Comparison of ENCODE assay signal across 17 mouse cellular contexts in genomic region chr6:146673696-146674095, GRCm38 (mm10).
"Had no signal": no experiment of that assay in that cellular context is flagged by ENCODE, and none has a peak within 500 bp of the region (broad histone marks: within the 10 kb centered on the region; RNA-seq: fewer than 3 reads in every experiment).

No protein-coding gene starts in this region.

- H3K9ac ChIP-seq: liver, embryonic 14.5 days; lung, embryonic 14.5 days; midbrain, embryonic 12.5 days; neural tube, embryonic 13.5 days; neural tube, embryonic 15.5 days had no signal

- H3K9me3 ChIP-seq: neural tube, embryonic 13.5 days; neural tube, embryonic 15.5 days had no signal

- H3K4me1 ChIP-seq: midbrain, embryonic 10.5 days; midbrain, embryonic 12.5 days; neural tube, embryonic 13.5 days; neural tube, embryonic 15.5 days had no signal

- H3K4me3 ChIP-seq: midbrain, embryonic 10.5 days; midbrain, embryonic 12.5 days; myocyte; neural tube, embryonic 13.5 days; neural tube, embryonic 15.5 days had no signal

- DNase-seq: lung, adult 18-20 months; lung, embryonic 14.5 days; lung, postnatal 10 days; lung, postnatal 4 days; midbrain, embryonic 14.5 days; retina, postnatal 1 day; right cerebral cortex, adult 18-20 months; right cerebral cortex, postnatal 25 days; right cerebral cortex, postnatal 4 days; spleen, adult 18-20 months had no signal

- H3K36me3 ChIP-seq: midbrain, embryonic 10.5 days; midbrain, embryonic 12.5 days; neural tube, embryonic 13.5 days; neural tube, embryonic 15.5 days had no signal

- H3K4me2 ChIP-seq: lung, embryonic 14.5 days; midbrain, embryonic 12.5 days; neural tube, embryonic 13.5 days; neural tube, embryonic 15.5 days had no signal

- ATAC-seq: midbrain, embryonic 16.5 days had no signal

- H3K27ac ChIP-seq: liver, embryonic 14.5 days; midbrain, embryonic 10.5 days; midbrain, embryonic 12.5 days; neural tube, embryonic 13.5 days; neural tube, embryonic 15.5 days had no signal

- H3K27me3 ChIP-seq: midbrain, embryonic 12.5 days; neural tube, embryonic 13.5 days; neural tube, embryonic 15.5 days had no signal
